Mouse (Mus musculus) limb, embryonic 13.5 days (tissue): Measurements from ENCODE around the gene Hoxd8. TPM values are rescaled to one million over a fixed set of nuclear protein-coding genes. Genes with fewer than 3 reads are reported as not detected.
A peak's percentile ranks its signal among the peaks of the same experiment; 100 is the strongest.

Experiments
- ATAC-seq: fragments of 200-750 bp; cut with Nextera tagmentation; 2 replicates; pipeline ENCODE4 v1.8.0; 2017; ENCODE audit warnings: low read depth, moderate number of reproducible peaks, moderate TSS enrichment; ENCODE audit not compliant: low FRiP score
- H3K27ac ChIP-seq: fragments of 300-500 bp; sonication (generic); 2 replicates; pipeline ENCODE4 v1.5.1; 2015; ENCODE audit warnings: inconsistent platforms, mild to moderate bottlenecking, moderate library complexity
- H3K27me3 ChIP-seq: fragments of 300-500 bp; sonication (generic); 2 replicates; pipeline ENCODE4 v1.6.1; 2015; ENCODE audit warnings: mild to moderate bottlenecking, inconsistent platforms
- H3K36me3 ChIP-seq: fragments of 300-500 bp; sonication (generic); 2 replicates; pipeline ENCODE4 v1.6.1; 2015; ENCODE audit warnings: inconsistent platforms, mild to moderate bottlenecking, moderate library complexity
- H3K4me1 ChIP-seq: fragments of 300-500 bp; sonication (generic); 2 replicates; pipeline ENCODE4 v1.6.1; 2015; ENCODE audit warnings: inconsistent platforms
- H3K4me2 ChIP-seq: fragments of 300-500 bp; sonication (generic); replicated peaks from 2 replicates; pipeline ENCODE4 v1.6.1; 2015; ENCODE audit warnings: inconsistent platforms, mild to moderate bottlenecking, moderate library complexity
- H3K4me3 ChIP-seq: fragments of 300-500 bp; sonication (generic); 2 replicates; pipeline ENCODE4 v1.5.1; 2015; ENCODE audit warnings: moderate library complexity, mild to moderate bottlenecking, inconsistent platforms
- H3K9ac ChIP-seq: fragments of 300-500 bp; sonication (generic); 2 replicates; pipeline ENCODE4 v1.6.1; 2015; ENCODE audit warnings: mild to moderate bottlenecking, inconsistent platforms
- H3K9me3 ChIP-seq: fragments of 300-500 bp; sonication (generic); 2 replicates; pipeline ENCODE4 v1.6.1; 2016; ENCODE audit warnings: inconsistent platforms
- WGBS: fragments of 180-500 bp; shearing (Covaris S2); methylation state at CpG from one replicate; pipeline ENCODE4 v1.1.7; 2015; 5-methylcytosine and 5-hydroxymethylcytosine counted together
- polyA plus RNA-seq: library from polyadenylated mRNA; unstranded; fragments of >200 nt; fragmentation: Nextera tagmentation; extraction: Ambion mirVana; gene quantifications from 2 replicates; pipeline ENCODE4 v1.2.1, GENCODE M21; 2015

Gene Hoxd8
- polyA plus RNA-seq, 1 experiment from 2014 or later, result 7.5 TPM

DNA sequence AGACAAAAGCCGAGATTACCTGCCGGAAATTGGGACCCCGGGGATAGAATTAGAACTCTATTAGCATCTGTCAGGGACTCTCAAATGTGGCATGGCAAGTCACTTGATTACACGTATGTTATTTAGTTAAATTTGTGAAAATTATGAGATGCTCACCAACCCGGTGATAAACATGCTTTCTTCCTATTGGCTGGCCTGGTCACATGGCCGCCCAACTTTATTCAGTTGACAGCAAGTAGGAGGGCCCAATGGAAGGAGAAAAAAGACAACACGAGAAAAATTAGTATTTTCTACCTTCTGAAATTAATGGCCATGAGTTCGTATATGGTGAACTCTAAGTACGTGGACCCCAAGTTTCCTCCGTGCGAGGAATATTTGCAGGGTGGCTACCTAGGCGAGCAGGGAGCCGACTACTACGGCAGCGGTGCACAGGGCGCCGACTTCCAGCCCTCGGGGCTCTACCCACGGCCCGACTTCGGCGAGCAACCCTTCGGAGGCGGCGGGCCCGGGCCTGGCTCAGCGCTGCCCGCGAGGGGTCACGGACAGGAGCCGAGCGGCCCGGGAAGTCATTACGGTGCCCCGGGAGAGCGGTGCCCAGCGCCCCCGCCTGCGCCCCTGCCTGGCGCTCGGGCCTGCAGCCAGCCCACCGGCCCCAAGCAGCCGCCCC is 22.7 kb downstream of the Hoxd8 start:
- 3% methylated on average over 43 of the region's 43 CpGs for WGBS
- H3K9me3 ChIP-seq, result no peaks in the 10 kb centered on the region
- H3K27me3 ChIP-seq, result peaks cover 98% of the 10 kb centered on the region
- peaks cover 14% of the 10 kb centered on the region for H3K4me1 ChIP-seq
- no peak for ATAC-seq
- no peaks in the 10 kb centered on the region for H3K36me3 ChIP-seq
- H3K4me2 ChIP-seq, result peak overlapping the region; percentile 66
- peak overlapping the region; percentile 53 for H3K9ac ChIP-seq
- peak overlapping the region; percentile 38 for H3K4me3 ChIP-seq
- no peak overlapping the region for H3K27ac ChIP-seq

DNA sequence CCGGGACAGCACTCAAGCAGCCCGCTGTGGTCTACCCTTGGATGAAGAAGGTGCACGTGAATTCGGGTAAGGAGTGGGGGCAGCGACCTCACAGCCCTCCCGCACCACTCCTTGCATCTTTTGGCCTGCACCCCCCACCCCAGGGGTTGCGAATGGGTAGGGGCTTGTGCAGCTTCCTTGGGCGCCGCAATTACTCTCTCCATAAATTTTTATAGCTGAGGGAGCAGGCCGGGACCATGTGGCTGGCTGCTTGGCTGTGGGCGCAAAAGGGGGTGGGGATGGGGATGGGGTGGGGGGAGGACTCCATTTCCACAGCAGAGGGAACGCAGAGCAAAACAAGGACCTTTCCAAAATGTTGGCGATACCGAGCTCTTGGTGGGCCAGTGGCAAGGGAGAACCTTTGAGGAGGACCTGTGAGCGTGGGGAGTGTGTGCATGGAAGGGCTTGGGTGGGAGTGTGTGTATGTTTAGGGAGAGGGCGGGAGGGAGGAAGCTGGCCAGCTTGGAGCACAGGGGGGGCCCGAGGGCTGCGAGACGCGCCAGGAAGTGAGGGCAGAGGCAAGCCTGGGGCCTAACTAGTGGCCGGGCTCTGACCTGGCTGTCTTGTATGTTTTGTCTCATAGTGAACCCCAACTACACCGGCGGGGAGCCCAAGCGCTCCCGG is 23.4 kb downstream of the Hoxd8 start:
- H3K27me3 ChIP-seq, result peaks cover 98% of the 10 kb centered on the region
- no peaks in the 10 kb centered on the region for H3K9me3 ChIP-seq
- WGBS, result 8% methylated on average over 25 of the region's 25 CpGs
- peak overlapping the region; percentile 53 for H3K9ac ChIP-seq
- no peak overlapping the region for H3K27ac ChIP-seq
- H3K36me3 ChIP-seq, result no peaks in the 10 kb centered on the region
- H3K4me3 ChIP-seq, result peak overlapping the region; percentile 38
- H3K4me2 ChIP-seq, result peak overlapping the region; percentile 66
- peaks cover 18% of the 10 kb centered on the region for H3K4me1 ChIP-seq
- no peak for ATAC-seq

DNA sequence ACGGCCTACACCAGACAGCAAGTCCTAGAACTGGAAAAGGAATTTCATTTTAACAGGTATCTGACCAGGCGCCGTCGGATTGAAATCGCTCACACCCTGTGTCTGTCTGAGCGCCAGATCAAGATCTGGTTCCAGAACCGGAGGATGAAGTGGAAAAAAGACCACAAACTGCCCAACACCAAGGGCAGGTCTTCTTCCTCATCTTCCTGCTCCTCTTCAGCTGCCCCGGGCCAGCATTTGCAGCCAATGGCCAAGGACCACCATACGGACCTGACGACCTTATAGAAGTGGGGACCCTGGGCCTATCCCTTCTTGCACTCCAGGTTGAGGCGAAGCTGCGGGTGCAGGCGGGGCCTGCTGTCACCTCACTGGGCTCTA is 23.9 kb downstream of the Hoxd8 start:
- peaks cover 97% of the 10 kb centered on the region for H3K27me3 ChIP-seq
- no peak for ATAC-seq
- peaks cover 23% of the 10 kb centered on the region for H3K4me1 ChIP-seq
- no peak overlapping the region for H3K9ac ChIP-seq
- H3K27ac ChIP-seq, result no peak overlapping the region
- H3K9me3 ChIP-seq, result no peaks in the 10 kb centered on the region
- H3K36me3 ChIP-seq, result no peaks in the 10 kb centered on the region
- WGBS, result 34% methylated on average over 13 of the region's 13 CpGs
- H3K4me3 ChIP-seq, result no peak overlapping the region
- no peak overlapping the region; the same call in 1 of the 2 replicates for H3K4me2 ChIP-seq

DNA sequence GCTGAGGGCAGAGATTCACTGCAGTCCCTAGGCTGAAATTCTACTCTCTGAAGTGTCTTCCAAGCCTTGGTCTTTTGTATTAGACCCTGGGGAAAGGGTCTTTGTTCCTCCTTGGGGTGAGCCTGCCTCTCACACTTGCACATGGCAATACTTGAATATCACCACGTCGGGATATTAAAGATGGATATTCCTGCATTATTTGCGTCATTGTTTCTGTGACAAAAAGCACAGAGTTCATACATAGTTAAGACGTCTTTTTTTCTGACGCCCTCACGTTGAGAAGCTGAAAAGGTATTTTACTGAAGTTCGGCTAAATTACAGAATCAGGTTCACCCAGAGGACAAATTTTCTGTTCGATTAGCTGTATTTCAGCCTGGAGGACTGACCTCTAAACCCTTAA is 25.9 kb downstream of the Hoxd8 start:
- Histone ChIP-seq H3K27ac (no peak overlapping the region), H3K4me1 (peaks cover 26% of the 10 kb centered on the region), H3K4me2 (no peak overlapping the region), H3K36me3 (no peaks in the 10 kb centered on the region), H3K27me3 (peaks cover 97% of the 10 kb centered on the region), H3K4me3 (no peak overlapping the region), H3K9ac (no peak overlapping the region), H3K9me3 (no peaks in the 10 kb centered on the region)
- 37% methylated on average over 8 of the region's 8 CpGs for WGBS
- no peak for ATAC-seq

DNA sequence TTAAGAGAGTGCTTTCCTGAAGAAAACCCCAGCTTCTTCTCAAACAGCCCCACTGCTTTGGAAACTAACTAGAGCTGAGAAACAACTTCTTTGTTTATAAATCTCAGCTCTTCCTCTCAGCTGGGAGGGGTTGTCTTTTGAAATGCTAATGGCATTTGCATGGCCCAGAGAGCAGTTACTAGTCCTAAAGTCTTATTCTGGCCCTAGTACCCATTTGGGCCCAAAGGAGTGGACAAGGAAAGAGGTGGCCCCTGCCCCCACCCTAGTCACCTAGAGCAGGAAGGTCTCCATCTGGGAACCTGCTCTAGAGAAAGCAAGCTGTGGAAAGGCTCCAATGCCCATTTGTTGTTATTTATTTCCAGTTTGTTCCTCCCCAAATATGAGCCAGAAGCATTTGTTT is 26.6 kb downstream of the Hoxd8 start:
- ATAC-seq, result no peak
- no peak overlapping the region for H3K4me2 ChIP-seq
- H3K27me3 ChIP-seq, result peaks cover 97% of the 10 kb centered on the region
- H3K9me3 ChIP-seq, result no peaks in the 10 kb centered on the region
- peaks cover 32% of the 10 kb centered on the region for H3K4me1 ChIP-seq
- no peaks in the 10 kb centered on the region for H3K36me3 ChIP-seq
- H3K4me3 ChIP-seq, result no peak overlapping the region
- no peak overlapping the region for H3K9ac ChIP-seq
- no peak overlapping the region for H3K27ac ChIP-seq

GRCm38 (mm10) chr2:74731799-74732512 is 27.5 kb downstream of the Hoxd8 start:
- no peak overlapping the region for H3K27ac ChIP-seq
- ATAC-seq, result no peak
- 20% methylated on average over 9 of the region's 9 CpGs for WGBS
- H3K4me3 ChIP-seq, result no peak overlapping the region
- H3K4me1 ChIP-seq, result peaks cover 37% of the 10 kb centered on the region
- H3K4me2 ChIP-seq, result no peak overlapping the region
- no peaks in the 10 kb centered on the region for H3K36me3 ChIP-seq
- peaks cover 97% of the 10 kb centered on the region for H3K27me3 ChIP-seq
- no peaks in the 10 kb centered on the region for H3K9me3 ChIP-seq
- no peak overlapping the region for H3K9ac ChIP-seq

DNA sequence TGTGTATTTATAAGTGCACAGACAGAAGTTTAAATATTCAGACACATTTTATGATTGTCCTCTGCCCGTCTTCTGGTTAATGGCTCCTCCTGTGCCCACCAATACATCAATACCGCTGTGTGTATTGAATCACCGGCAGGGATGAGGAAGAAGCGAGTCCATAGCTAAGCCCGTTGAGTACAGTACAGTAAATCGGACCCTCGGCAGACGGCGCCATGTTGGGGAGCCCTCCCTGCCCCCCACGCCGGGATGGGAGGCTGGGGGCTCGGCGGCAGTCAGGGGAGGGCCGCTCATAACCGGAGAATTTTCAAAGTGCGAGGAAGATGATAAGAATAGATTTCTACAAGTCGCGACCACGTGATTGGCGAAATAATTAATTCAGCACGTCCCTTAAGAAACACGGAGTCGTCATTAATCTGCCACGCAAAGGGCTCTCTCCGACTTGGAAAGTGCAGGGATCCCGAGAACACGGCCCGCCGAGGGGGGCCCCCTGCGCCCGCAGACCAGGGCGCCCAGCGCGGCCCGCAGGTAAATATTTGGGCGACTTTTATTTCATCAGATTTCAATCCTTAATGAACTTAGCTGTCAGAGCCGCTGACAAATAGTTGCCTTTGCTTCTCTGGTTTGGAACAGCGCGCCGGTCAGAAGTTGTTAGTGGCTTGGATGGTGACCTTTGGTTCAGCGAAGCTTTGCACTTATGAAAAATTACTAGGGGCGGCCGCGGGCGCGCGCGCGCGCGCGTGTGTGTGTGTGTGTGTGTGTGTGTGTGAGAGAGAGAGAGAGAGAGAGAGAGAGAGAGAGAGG is 28.3 kb downstream of the Hoxd8 start:
- ATAC-seq, result 0 out of 2 replicates have a peak, but pooled peaks have one; percentile 18
- peaks cover 35% of the 10 kb centered on the region for H3K4me1 ChIP-seq
- peak overlapping the region; percentile 53 for H3K4me2 ChIP-seq
- H3K4me3 ChIP-seq, result peak overlapping the region; percentile 28
- no peaks in the 10 kb centered on the region for H3K9me3 ChIP-seq
- peaks cover 97% of the 10 kb centered on the region for H3K27me3 ChIP-seq
- WGBS, result 1% methylated on average over 52 of the region's 52 CpGs
- no peak overlapping the region for H3K9ac ChIP-seq
- H3K36me3 ChIP-seq, result no peaks in the 10 kb centered on the region
- H3K27ac ChIP-seq, result no peak overlapping the region

DNA sequence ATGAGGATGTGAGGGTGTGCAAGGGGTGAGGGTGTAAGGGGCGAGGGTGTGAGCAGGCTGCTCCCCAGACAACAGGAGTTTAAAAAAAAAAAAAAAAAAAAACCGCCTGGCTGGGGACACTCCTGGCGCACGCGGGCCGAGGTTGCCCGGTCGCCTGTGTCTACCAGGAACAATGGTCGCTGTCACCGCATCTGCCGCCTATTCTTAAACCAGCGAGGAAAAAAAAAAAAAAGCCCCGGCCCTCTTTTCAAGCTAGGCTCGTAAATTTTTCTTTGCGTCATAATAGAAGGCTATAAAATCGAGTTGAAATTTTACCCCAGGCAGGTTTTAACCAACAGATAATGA is 28.9 kb downstream of the Hoxd8 start:
- WGBS, result 1% methylated on average over 16 of the region's 16 CpGs

GRCm38 (mm10) chr2:74733765-74734164 is 29.4 kb downstream of the Hoxd8 start:
- no peak for ATAC-seq

More for the DNA sequence above, 28.9 kb downstream of the Hoxd8 start:
- no peak overlapping the region for H3K9ac ChIP-seq
- peaks cover 97% of the 10 kb centered on the region for H3K27me3 ChIP-seq
- H3K36me3 ChIP-seq, result no peaks in the 10 kb centered on the region
- no peaks in the 10 kb centered on the region for H3K9me3 ChIP-seq
- peak overlapping the region; percentile 53 for H3K4me2 ChIP-seq
- H3K4me3 ChIP-seq, result peak overlapping the region; percentile 28; the same call in 1 of the 2 replicates
- peaks cover 34% of the 10 kb centered on the region for H3K4me1 ChIP-seq
- no peak overlapping the region for H3K27ac ChIP-seq
- no peak for ATAC-seq

GRCm38 (mm10) chr2:74734451-74734850 is 30.0 kb downstream of the Hoxd8 start:
- Histone ChIP-seq H3K27me3 (peaks cover 97% of the 10 kb centered on the region), H3K9me3 (no peaks in the 10 kb centered on the region), H3K4me1 (peaks cover 34% of the 10 kb centered on the region), H3K27ac (no peak overlapping the region), H3K36me3 (no peaks in the 10 kb centered on the region), H3K9ac (no peak overlapping the region), H3K4me3 (no peak overlapping the region), H3K4me2 (no peak overlapping the region)
- ATAC-seq, result no peak
- 6% methylated on average over 13 of the region's 13 CpGs for WGBS

More at GRCm38 (mm10) chr2:74733765-74734164, 29.4 kb downstream of the Hoxd8 start:
- no peak overlapping the region for H3K4me2 ChIP-seq
- peaks cover 34% of the 10 kb centered on the region for H3K4me1 ChIP-seq
- no peak overlapping the region for H3K27ac ChIP-seq
- H3K9me3 ChIP-seq, result no peaks in the 10 kb centered on the region
- H3K4me3 ChIP-seq, result no peak overlapping the region
- H3K36me3 ChIP-seq, result no peaks in the 10 kb centered on the region
- peaks cover 97% of the 10 kb centered on the region for H3K27me3 ChIP-seq
- WGBS, result 12% methylated on average over 6 of the region's 6 CpGs
- H3K9ac ChIP-seq, result no peak overlapping the region

DNA sequence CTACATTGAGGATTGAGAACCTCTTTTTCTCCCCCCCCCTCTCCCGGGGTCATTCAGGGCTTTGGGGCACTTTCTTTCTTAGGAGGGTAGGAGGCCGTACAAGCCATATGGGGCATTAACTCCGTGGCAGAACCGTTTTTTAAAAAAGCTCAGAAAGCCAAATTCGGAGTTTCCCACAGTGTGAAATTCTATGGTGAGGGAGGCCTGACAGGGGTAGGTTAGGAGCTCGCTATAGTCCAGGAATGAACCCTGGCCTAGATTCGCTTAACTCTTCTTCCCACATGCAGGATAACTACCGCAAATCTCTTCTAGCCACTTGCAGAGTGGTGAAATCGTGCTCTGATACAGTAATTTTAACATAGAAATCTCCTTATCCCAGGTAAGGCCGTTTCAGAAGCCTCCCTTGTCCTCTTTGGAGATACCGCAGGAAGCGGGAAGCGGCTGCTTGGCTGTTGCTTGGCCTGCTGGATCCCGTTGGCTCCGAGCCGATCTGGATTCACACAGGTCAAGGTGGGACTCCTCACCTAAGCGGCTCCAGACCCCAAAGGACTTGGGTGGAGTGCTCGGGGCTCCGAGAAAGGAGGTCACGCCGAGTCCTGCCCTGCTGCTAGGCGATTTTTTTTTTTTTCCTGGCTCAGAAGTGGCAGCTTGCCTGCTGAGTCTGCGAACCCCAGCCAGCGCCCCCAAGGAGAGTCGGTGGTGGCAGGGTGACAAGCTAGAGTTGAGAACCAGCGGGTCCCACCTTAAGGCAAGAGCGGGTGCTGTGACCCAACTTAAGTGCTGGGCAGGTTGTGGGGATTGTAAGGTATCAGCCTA is 30.8 kb downstream of the Hoxd8 start:
- Histone ChIP-seq H3K4me3 (no peak overlapping the region), H3K9ac (no peak overlapping the region), H3K27me3 (peaks cover 99% of the 10 kb centered on the region), H3K27ac (no peak overlapping the region), H3K4me2 (no peak overlapping the region), H3K4me1 (peaks cover 38% of the 10 kb centered on the region), H3K36me3 (no peaks in the 10 kb centered on the region), H3K9me3 (no peaks in the 10 kb centered on the region)
- no peak for ATAC-seq
- 11% methylated on average over 27 of the region's 27 CpGs for WGBS
